Mouse (Mus musculus): ENCODE data around the gene Osgep.

DNA sequence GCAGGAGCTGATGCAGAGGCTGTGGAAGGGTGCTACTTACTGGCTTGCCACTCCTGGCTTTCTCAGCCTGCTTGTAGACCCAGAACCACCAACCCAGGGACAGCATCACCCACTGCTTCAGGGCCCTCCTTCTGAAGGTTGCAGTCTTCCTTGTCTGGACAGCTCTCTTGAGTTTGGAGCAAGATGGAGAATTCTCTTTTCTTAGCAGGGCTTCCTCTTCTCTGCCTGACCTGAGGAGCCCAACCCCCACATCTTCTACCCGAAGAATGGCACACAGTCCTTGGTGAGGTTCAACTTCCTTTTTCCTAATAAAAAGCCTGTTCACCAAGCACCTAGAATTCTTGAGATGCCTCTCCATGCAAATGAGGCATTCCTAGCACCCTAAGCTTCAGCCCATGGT, 46.1 kb upstream of the Osgep start:
- TF ChIP-seq CTCF (IDR thresholded peaks at IDR 0.05; ENCODE audit: low read depth) (no peak), EP300 (IDR thresholded peaks at IDR 0.05; ENCODE audit: low read depth) (no peak)

Measured in heart, postnatal 0 days (tissue).